Mouse (Mus musculus) kidney, postnatal 36 days (tissue): ENCODE measurements around the gene Khdc4.

Experiments
- DNase-seq, 2 experiments: peaks; one replicate each; pipeline ENCODE4 v3.0.0; 2021 to 2022; ENCODE audit warnings: mixed read lengths in 2 of 2

The Khdc4 gene

DNA sequence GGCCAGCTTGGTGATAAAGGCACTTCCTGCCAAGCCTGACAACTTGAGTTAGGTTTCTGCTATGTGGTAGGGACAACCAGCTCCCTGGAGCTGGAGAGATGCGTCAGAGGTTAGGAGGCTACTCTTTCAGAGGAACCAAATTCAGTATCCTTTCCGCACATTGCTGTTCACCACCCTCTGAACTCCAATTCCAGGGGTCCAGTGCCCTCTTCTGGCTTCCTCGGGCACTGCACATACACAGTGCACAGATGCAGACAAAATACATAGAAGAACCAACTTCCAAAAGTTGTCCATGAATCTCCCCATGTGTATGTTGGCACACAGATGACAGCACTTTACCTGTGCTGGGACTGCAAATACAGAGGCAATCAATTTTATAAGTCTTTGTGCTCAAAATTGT, 53.0 kb downstream of the Khdc4 start:
- DNase-seq, result peak; percentile 68 to 89

GRCm38 (mm10) chr3:88740147-88740546, 54.5 kb downstream of the Khdc4 start:
- DNase-seq, result peak in 1 of 2 experiments; percentile 19

DNA sequence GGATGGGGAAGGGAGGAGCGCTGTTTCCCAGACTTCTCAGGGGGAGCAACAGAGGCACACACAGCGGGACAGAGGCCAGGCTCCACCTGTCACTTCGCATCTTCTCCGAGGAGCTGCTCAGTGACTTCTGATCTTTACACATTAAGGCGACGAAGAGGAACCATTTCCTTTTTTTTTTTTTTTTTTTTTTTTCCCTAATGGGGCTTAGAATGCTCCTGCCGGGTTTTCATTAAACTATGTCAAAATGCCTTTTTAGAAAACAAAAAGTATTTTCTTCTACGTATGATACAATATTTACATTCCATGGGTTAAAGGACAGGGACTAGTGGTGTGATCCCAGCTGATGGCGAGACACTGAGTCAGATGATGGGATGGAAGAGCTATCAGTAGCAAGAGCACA, 59.9 kb downstream of the Khdc4 start:
- no peak for DNase-seq

GRCm38 (mm10) chr3:88746139-88746870, 60.7 kb downstream of the Khdc4 start:
- DNase-seq, result no peak

- peak; percentile 26 to 33 for DNase-seq
Observed at GRCm38 (mm10) chr3:88746871-88747231, 61.2 kb downstream of the Khdc4 start.

GRCm38 (mm10) chr3:88754283-88754682, 68.7 kb downstream of the Khdc4 start:
- peak; percentile 34 to 39 for DNase-seq

DNA sequence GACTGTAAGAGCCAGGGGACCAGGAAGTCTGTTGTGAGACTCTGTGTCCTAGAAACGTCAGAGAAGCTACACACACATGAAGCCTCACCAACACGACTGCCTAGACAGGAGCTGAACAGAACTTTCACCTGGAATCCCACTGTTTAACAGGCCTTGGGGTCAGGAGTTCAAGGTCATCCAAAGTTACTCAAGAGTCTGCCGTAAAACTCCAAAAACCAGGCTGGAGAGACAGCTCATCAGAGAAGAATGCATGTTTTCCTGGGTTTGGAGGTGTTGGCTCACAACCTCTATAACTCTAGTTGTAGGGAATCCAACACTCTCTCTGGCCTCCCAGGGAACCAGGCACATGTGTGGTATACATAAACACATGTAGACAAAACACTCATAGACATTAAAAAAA, 69.9 kb downstream of the Khdc4 start:
- DNase-seq, result no peak

DNA sequence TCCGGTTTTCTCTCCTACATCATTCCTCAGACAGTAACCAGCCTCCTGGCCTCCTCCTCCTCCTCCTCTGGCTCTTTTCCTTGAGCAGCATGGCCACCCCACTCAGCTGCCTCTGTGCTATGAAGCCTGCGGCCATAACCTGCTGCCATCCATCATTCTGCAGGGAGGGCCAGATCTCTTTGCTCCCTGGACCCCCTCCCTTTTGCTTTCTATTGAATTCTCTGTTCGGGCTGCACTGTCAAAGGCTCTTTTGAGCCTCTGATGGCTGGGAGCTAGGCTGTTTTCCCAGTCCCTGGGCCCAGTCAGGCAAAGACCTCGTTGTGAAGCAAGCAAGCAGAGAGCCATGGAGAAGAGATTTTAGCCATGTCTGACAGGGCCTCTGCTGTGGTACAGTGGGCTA, 70.7 kb downstream of the Khdc4 start:
- no peak for DNase-seq

- DNase-seq, result peak; percentile 35 to 72
Observed at GRCm38 (mm10) chr3:88758045-88758500, 72.5 kb downstream of the Khdc4 start.

- no peak for DNase-seq
Observed at GRCm38 (mm10) chr3:88761619-88762018, 76.0 kb downstream of the Khdc4 start.

- DNase-seq, result no peak
Observed at GRCm38 (mm10) chr3:88762401-88762831, 76.8 kb downstream of the Khdc4 start.
